ENCODE assay signal across 8 mouse cellular contexts in genomic region chr7:98437629-98438028, GRCm38 (mm10). TPM values are rescaled to one million over a fixed set of nuclear protein-coding genes. Genes with fewer than 3 reads are reported as not detected.
DNase-seq lines count a peak whose midpoint lies in the region; ATAC-seq lines count a peak whose summit lies in the region.

No protein-coding gene starts in this region.

- ATAC-seq in frontal cortex, adult (ENCODE audit: low TSS enrichment), result no peak

- intact Hi-C loops in left cerebral cortex, postnatal 4 days (cut with DNase I), result loop anchor here (5.0 kb wide), 1 partner anchor 275 kb away; no protein-coding TSS in a partner anchor

- DNase-seq in cerebellum, adult 18-20 months, result peak; percentile 29 to 56
- no peak for DNase-seq in cerebellum, adult 11-12 months
- peak; percentile 69 for DNase-seq in left cerebral cortex, postnatal 4 days
- no peak for DNase-seq in left cerebral cortex, adult 11 months (ENCODE audit: low spot score)
- peak; percentile 43 for DNase-seq in WW6 (ENCODE audit: low read depth, low spot score)
- peak; percentile 74 for DNase-seq in embryo, embryonic 10.5 days (ENCODE audit: low spot score)
- DNase-seq in lung, postnatal 36 days, result peak; percentile 30

RNA-seq across cellular contexts. Expression of gene Gucy2d, which starts 2.6 kb away (rescaled TPM):
- under 1 TPM in 1 of 2 experiments, not detected in 1; 0.24 TPM for total RNA-seq in left cerebral cortex, postnatal 4 days (2021)

RNA-seq across cellular contexts. Expression of gene Lrrc32, which starts 51.5 kb away (rescaled TPM):
- 1 to 10 TPM; 6.4 to 7.6 TPM for total RNA-seq in left cerebral cortex, postnatal 4 days (2021)

Comparison
In these comparisons a context has a peak if more than half of its experiments do, and no peak if none do; other contexts are left out.
1. DNase-seq: peak in cerebellum, adult 18-20 months (2 of 2), left cerebral cortex, postnatal 4 days (single experiment), WW6 (single experiment), embryo, embryonic 10.5 days (single experiment) and lung, postnatal 36 days (single experiment); none in cerebellum, adult 11-12 months (single experiment) and left cerebral cortex, adult 11 months (single experiment).